Mouse (Mus musculus): Measurements from ENCODE around the gene Tcf12. TPM values are rescaled to one million over a fixed set of nuclear protein-coding genes. Genes with fewer than 3 reads are reported as not detected.

Tcf12 gene
- total and polyA plus RNA-seq, 3 experiments, result 41.4 to 42.3 (median 41.7) TPM

DNA sequence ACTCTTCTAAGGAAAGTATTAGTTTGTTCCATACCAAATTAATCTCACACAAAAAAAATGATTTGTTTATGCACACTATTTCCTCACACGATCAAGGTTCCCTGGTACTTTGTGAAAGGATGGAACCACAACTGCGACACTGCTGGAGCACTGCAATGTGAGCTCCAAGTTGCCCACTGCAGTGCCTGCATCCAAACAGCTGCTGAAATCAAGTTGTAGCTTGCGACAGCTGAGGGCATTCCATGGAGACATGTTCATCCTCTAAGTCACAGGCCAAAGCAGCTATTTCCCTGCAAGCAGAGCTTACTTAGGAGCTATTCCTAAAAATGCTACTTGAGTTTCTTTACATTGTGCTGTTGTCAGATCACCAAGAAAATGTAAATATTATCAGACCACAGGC is 120.5 kb downstream of the Tcf12 start:
- in situ Hi-C loops (cut with MboI; ENCODE audit: low pct_ligation_motif_present, low pct_unique_long_range_greater_than_20kb, low sequenced_read_pairs) (no loop called here), dilution Hi-C loops (cut with MboI; ENCODE audit: extremely low pct_ligation_motif_present, extremely low pct_unique_long_range_greater_than_20kb, low sequenced_read_pairs) (no loop called here)
- no peaks in the 10 kb centered on the region for H3K27me3 ChIP-seq (replicated peaks)
- no peaks in the 10 kb centered on the region for H3K79me2 ChIP-seq (replicated peaks; ENCODE audit: control insufficient read depth, extremely low read depth, insufficient read depth, poor library complexity, severe bottlenecking)
- H3K4me3 ChIP-seq (replicated peaks in 1 of 3; ENCODE audit: low read depth in 2 of 3, low read length in 2 of 3, poor library complexity in 1 of 3), result no peak overlapping the region
- H3K27ac ChIP-seq (ENCODE audit: insufficient read depth, low read depth), result no peak overlapping the region
- no peak overlapping the region for H3K9ac ChIP-seq (ENCODE audit: insufficient read depth, low read depth)
- H3K4me2 ChIP-seq (ENCODE audit: insufficient read depth, low read depth, poor library complexity, severe bottlenecking), result no peak overlapping the region
- peaks cover 4 to 42% of the 10 kb centered on the region in 2 experiments; a peak in 3 of 4 replicates for H3K4me1 ChIP-seq (ENCODE audit: control insufficient read depth in 1 of 2, insufficient read depth in 2 of 2)
- TF ChIP-seq SMC3 (IDR thresholded peaks at IDR 0.05; ENCODE audit: low read depth, low read length) (no peak), MXI1 (IDR thresholded peaks at IDR 0.05; ENCODE audit: low read depth, low read length) (no peak), ZC3H11A (IDR thresholded peaks at IDR 0.05; ENCODE audit: low read depth, low read length) (no peak), POLR2AphosphoS2 (IDR thresholded peaks at IDR 0.05; ENCODE audit: low read depth, low read length) (no peak), CHD2 (IDR thresholded peaks at IDR 0.05; ENCODE audit: low read length) (no peak), KAT2A (IDR thresholded peaks at IDR 0.05; ENCODE audit: insufficient replicate concordance, low read length) (no peak), UBTF (IDR thresholded peaks at IDR 0.05; ENCODE audit: low read depth, low read length) (no peak), MYC (IDR thresholded peaks at IDR 0.05; ENCODE audit: low read depth, low read length) (no peak)
- H3K9me3 ChIP-seq (replicated peaks; ENCODE audit: low read length), result no peaks in the 10 kb centered on the region
- peaks cover 6 to 10% of the 10 kb centered on the region in 2 experiments for H3K36me3 ChIP-seq (replicated peaks in 1 of 2; ENCODE audit: control insufficient read depth in 1 of 2, insufficient read depth in 1 of 2, low read length in 1 of 2)
- DNase-seq (ENCODE audit: extremely low read depth), result no peak

DNA sequence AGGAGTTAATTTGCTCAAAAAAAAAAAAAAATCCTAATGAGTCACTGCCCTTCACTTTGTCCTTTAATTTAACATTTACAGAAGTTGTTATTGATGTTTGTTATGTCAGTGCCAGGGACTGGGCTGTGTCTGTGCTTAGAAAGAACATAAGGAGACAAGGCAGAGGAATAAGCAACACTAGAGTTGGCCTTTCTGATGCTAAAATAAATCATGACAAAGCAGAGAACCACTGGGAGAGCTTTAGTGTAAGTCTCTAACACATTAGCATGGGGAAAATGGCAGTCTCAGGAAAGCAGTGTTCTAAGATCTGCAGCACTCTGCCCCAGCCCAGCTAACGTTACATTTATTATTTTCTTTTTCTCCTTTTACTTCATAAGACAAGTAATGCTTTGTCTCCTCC is 121.3 kb downstream of the Tcf12 start:
- peaks cover 4 to 42% of the 10 kb centered on the region in 2 experiments; a peak in 3 of 4 replicates for H3K4me1 ChIP-seq (ENCODE audit: control insufficient read depth in 1 of 2, insufficient read depth in 2 of 2)
- in situ Hi-C loops (cut with MboI; ENCODE audit: low pct_ligation_motif_present, low pct_unique_long_range_greater_than_20kb, low sequenced_read_pairs) (no loop called here), dilution Hi-C loops (cut with MboI; ENCODE audit: extremely low pct_ligation_motif_present, extremely low pct_unique_long_range_greater_than_20kb, low sequenced_read_pairs) (no loop called here)
- TF ChIP-seq ZKSCAN1 (IDR thresholded peaks at IDR 0.05; ENCODE audit: borderline replicate concordance, low read depth, low read length), result no peak
- no peak for TF ChIP-seq PAX5 (IDR thresholded peaks at IDR 0.05; ENCODE audit: low read length)
- TF ChIP-seq MXI1 (IDR thresholded peaks at IDR 0.05; ENCODE audit: low read depth, low read length), result no peak
- no peak for TF ChIP-seq MAZ (IDR thresholded peaks at IDR 0.05; ENCODE audit: low read depth, low read length)
- TF ChIP-seq MAX (IDR thresholded peaks at IDR 0.05; ENCODE audit: low read length), result no peak
- no peak for TF ChIP-seq IRF4 (IDR thresholded peaks at IDR 0.05; ENCODE audit: low read depth, low read length)
- TF ChIP-seq USF1 (IDR thresholded peaks at IDR 0.05; ENCODE audit: low read depth, low read length), result no peak
- no peaks in the 10 kb centered on the region for H3K79me2 ChIP-seq (replicated peaks; ENCODE audit: control insufficient read depth, extremely low read depth, insufficient read depth, poor library complexity, severe bottlenecking)
- H3K9me3 ChIP-seq (replicated peaks; ENCODE audit: low read length), result no peaks in the 10 kb centered on the region
- H3K4me2 ChIP-seq (ENCODE audit: insufficient read depth, low read depth, poor library complexity, severe bottlenecking), result no peak overlapping the region
- no peak overlapping the region for H3K9ac ChIP-seq (ENCODE audit: insufficient read depth, low read depth)
- H3K4me3 ChIP-seq (replicated peaks in 1 of 3; ENCODE audit: low read depth in 2 of 3, low read length in 2 of 3, poor library complexity in 1 of 3), result no peak overlapping the region
- H3K36me3 ChIP-seq (replicated peaks in 1 of 2; ENCODE audit: control insufficient read depth in 1 of 2, insufficient read depth in 1 of 2, low read length in 1 of 2), result peaks cover 6 to 8% of the 10 kb centered on the region in 2 experiments
- H3K27me3 ChIP-seq (replicated peaks), result no peaks in the 10 kb centered on the region
- no peak overlapping the region for H3K27ac ChIP-seq (ENCODE audit: insufficient read depth, low read depth)
- no peak for DNase-seq (ENCODE audit: extremely low read depth)

DNA sequence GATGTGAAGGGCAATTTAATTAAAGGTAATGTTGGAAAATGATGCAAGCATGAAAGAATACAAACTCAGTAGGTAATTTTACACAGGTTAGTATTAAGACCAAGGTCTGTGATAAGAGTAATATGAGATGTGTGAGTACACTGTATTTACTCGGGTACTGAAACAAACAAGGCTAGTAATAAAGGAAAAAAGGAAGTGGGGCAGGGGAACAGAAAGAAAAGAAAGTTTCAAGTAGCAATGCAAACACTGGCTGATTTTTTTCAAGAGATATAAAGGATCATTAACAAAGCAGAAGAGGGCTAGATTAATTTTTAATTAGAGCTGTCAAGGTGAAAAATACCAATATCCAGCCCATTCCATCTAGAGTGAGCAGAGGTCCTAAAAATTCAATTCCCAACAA is 122.0 kb downstream of the Tcf12 start:
- TF ChIP-seq MEF2A (IDR thresholded peaks at IDR 0.05; ENCODE audit: borderline replicate concordance, low read depth, low read length) (no peak), HCFC1 (IDR thresholded peaks at IDR 0.05; ENCODE audit: low read depth, low read length) (no peak), SIN3A (IDR thresholded peaks at IDR 0.05; ENCODE audit: low read length) (no peak), EP300 (IDR thresholded peaks at IDR 0.05; ENCODE audit: low read length) (peak; percentile 72), USF1 (IDR thresholded peaks at IDR 0.05; ENCODE audit: low read depth, low read length) (no peak), ZNF384 (IDR thresholded peaks at IDR 0.05; ENCODE audit: low read depth, low read length) (peak; percentile 67), NELFE (IDR thresholded peaks at IDR 0.05; ENCODE audit: low read depth, low read length) (no peak), IRF4 (IDR thresholded peaks at IDR 0.05; ENCODE audit: low read depth, low read length) (peak; percentile 68), JUN (IDR thresholded peaks at IDR 0.05; ENCODE audit: insufficient read depth, low read depth, low read length) (no peak)
- dilution Hi-C loops (cut with MboI; ENCODE audit: extremely low pct_ligation_motif_present, extremely low pct_unique_long_range_greater_than_20kb, low sequenced_read_pairs), result no loop called here

More for the DNA sequence above, 122.0 kb downstream of the Tcf12 start:
- peaks cover 6 to 11% of the 10 kb centered on the region in 2 experiments for H3K36me3 ChIP-seq (replicated peaks in 1 of 2; ENCODE audit: control insufficient read depth in 1 of 2, insufficient read depth in 1 of 2, low read length in 1 of 2)
- no peak overlapping the region for H3K4me3 ChIP-seq (replicated peaks in 1 of 3; ENCODE audit: low read depth in 2 of 3, low read length in 2 of 3, poor library complexity in 1 of 3)
- in situ Hi-C loops (cut with MboI; ENCODE audit: low pct_ligation_motif_present, low pct_unique_long_range_greater_than_20kb, low sequenced_read_pairs), result no loop called here
- H3K4me1 ChIP-seq (ENCODE audit: control insufficient read depth in 1 of 2, insufficient read depth in 2 of 2), result peaks cover 4 to 43% of the 10 kb centered on the region in 2 experiments; a peak in 3 of 4 replicates
- H3K4me2 ChIP-seq (ENCODE audit: insufficient read depth, low read depth, poor library complexity, severe bottlenecking), result no peak overlapping the region
- no peak for DNase-seq (ENCODE audit: extremely low read depth)
- H3K9ac ChIP-seq (ENCODE audit: insufficient read depth, low read depth), result no peak overlapping the region
- H3K79me2 ChIP-seq (replicated peaks; ENCODE audit: control insufficient read depth, extremely low read depth, insufficient read depth, poor library complexity, severe bottlenecking), result no peaks in the 10 kb centered on the region
- no peaks in the 10 kb centered on the region for H3K27me3 ChIP-seq (replicated peaks)
- H3K9me3 ChIP-seq (replicated peaks; ENCODE audit: low read length), result no peaks in the 10 kb centered on the region
- no peak overlapping the region for H3K27ac ChIP-seq (ENCODE audit: insufficient read depth, low read depth)

Measured in CH12.LX (cell line).